Mouse (Mus musculus): ENCODE data around the gene Olfr1338. TPM values are rescaled to one million over a fixed set of nuclear protein-coding genes. Genes with fewer than 3 reads are reported as not detected.

The Olfr1338 gene
- polyA plus RNA-seq, 2 experiments, result not detected

DNA sequence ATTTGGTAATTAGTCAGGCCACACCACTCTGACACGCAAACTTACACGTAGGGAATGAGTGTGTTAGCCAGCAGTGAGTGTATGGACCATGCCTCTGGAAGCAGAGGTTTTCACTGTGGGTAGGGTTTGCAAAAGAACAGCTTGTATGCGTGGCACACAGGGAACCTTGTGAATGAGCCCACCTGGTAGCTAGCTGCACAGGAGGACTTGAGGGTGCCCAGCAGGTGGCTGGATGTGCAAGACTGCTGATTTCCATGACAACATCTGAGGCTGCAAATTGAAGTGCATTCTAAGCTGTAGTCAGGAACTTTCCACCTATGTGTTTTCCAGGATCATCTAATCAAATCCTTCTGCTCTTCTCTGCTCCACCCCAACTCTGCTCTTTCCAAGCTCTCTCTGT is 19.0 kb downstream of the Olfr1338 start:
- H3K4me3 ChIP-seq (replicated peaks; ENCODE audit: low read length), result no peak overlapping the region
- H3K9me3 ChIP-seq (ENCODE audit: control insufficient read depth, low read length), result no peaks in the 10 kb centered on the region
- no peak overlapping the region for H3K4me2 ChIP-seq (replicated peaks; ENCODE audit: low read depth, low read length, severe bottlenecking)
- ATAC-seq (ENCODE audit: low FRiP score, low read depth) (no peak), DNase-seq (ENCODE audit: low spot score) (no peak)
- no peaks in the 10 kb centered on the region for H3K4me1 ChIP-seq (ENCODE audit: control insufficient read depth, insufficient read depth, low read length)
- WGBS, result 66% methylated on average over 3 of the region's 3 CpGs
- H3K27ac ChIP-seq (replicated peaks; ENCODE audit: low read depth, low read length), result no peak overlapping the region
- TF ChIP-seq POLR2A (IDR thresholded peaks at IDR 0.05; ENCODE audit: borderline replicate concordance, extremely low read depth, insufficient read depth, insufficient read length), result no peak
- no peaks in the 10 kb centered on the region; the same call in 1 of the 2 replicates for H3K27me3 ChIP-seq (ENCODE audit: control insufficient read depth, insufficient read depth, low read length)
- H3K9ac ChIP-seq (ENCODE audit: low read depth, low read length, severe bottlenecking), result no peak overlapping the region
- no peaks in the 10 kb centered on the region for H3K36me3 ChIP-seq (ENCODE audit: control insufficient read depth, insufficient read depth, low read length)

DNA sequence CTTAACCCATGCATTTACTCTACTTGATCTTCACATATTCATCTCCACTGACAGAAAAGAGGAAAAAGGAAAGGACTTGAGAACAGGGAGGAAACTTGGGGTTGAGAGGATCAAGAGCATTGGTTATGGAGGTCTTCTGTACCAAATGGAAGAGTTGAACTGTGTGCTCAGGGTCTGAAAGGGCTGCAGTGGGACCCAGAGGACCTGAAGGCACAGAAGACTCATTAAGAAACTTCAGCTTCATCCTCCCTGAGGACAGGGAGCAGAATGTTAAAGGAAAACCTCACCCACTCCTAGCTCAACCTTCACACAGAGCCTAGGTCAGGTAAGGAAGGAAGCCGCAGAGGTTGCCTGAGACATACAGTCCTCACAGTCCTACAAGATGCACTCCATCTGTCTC is 26.7 kb downstream of the Olfr1338 start, which contains the start of gene Olfr1339:
Gene Olfr1339 (plus strand): TSS at position 301 of the 400 bp plus-strand sequence.
- no peaks in the 10 kb centered on the region for H3K27me3 ChIP-seq (ENCODE audit: control insufficient read depth, insufficient read depth, low read length)
- no peaks in the 10 kb centered on the region for H3K36me3 ChIP-seq (ENCODE audit: control insufficient read depth, insufficient read depth, low read length)
- H3K4me3 ChIP-seq (replicated peaks; ENCODE audit: low read length), result no peak within 1 kb of the TSS
- H3K4me2 ChIP-seq (replicated peaks; ENCODE audit: low read depth, low read length, severe bottlenecking), result no peak within 1 kb of the TSS
- H3K27ac ChIP-seq (replicated peaks; ENCODE audit: low read depth, low read length), result no peak within 1 kb of the TSS
- WGBS, result 89% methylated on average over 1 of the region's 1 CpGs
- DNase-seq (ENCODE audit: low spot score) (no peak), ATAC-seq (ENCODE audit: low FRiP score, low read depth) (no peak)
- TF ChIP-seq POLR2A (IDR thresholded peaks at IDR 0.05; ENCODE audit: borderline replicate concordance, extremely low read depth, insufficient read depth, insufficient read length), result no peak
- H3K9me3 ChIP-seq (ENCODE audit: control insufficient read depth, low read length), result no peaks in the 10 kb centered on the region
- no peak within 1 kb of the TSS for H3K9ac ChIP-seq (ENCODE audit: low read depth, low read length, severe bottlenecking)
- H3K4me1 ChIP-seq (ENCODE audit: control insufficient read depth, insufficient read depth, low read length), result no peaks in the 10 kb centered on the region

DNA sequence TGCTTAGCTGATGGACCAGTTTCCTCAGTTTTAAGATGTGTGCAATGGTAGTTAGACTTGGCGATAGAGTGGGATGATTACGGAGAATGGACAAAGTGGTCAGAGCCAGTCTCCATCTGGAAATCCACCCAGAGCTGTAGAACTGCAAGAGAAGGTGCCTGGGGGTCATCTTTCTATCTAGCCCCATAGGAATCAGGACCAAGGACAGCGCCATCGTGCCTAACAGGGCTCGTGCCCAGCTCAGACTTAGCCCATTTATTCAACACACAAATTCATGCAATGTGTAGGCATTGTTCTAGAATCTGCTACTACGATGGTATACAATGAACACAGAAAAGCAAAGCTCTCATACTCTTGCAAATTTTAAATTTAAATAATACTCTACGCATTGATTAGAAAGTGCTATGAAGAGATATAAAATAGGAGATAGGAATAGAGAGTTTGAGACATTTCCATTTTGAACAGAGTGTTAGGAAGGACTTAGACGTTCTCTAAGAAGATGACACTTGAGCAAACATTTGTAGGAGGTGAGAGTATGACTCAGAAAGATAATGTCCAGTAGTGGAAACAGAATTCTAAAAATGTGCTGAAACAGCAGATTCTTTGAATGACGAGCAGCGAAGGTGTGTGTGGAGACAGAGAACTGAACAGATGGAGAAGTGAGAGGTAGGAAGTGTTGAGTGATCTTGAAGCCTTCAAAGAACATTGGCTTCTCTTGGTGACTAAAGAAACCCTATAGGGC is 36.6 kb downstream of the Olfr1338 start:
- Histone ChIP-seq H3K27ac (replicated peaks; ENCODE audit: low read depth, low read length) (no peak overlapping the region), H3K9me3 (ENCODE audit: control insufficient read depth, low read length) (no peaks in the 10 kb centered on the region), H3K27me3 (ENCODE audit: control insufficient read depth, insufficient read depth, low read length) (no peaks in the 10 kb centered on the region), H3K9ac (ENCODE audit: low read depth, low read length, severe bottlenecking) (no peak overlapping the region), H3K4me2 (replicated peaks; ENCODE audit: low read depth, low read length, severe bottlenecking) (no peak overlapping the region), H3K4me1 (ENCODE audit: control insufficient read depth, insufficient read depth, low read length) (no peaks in the 10 kb centered on the region), H3K36me3 (ENCODE audit: control insufficient read depth, insufficient read depth, low read length) (no peaks in the 10 kb centered on the region), H3K4me3 (replicated peaks; ENCODE audit: low read length) (no peak overlapping the region)
- WGBS, result 52% methylated on average over 10 of the region's 10 CpGs
- TF ChIP-seq POLR2A (IDR thresholded peaks at IDR 0.05; ENCODE audit: borderline replicate concordance, extremely low read depth, insufficient read depth, insufficient read length), result no peak
- ATAC-seq (ENCODE audit: low FRiP score, low read depth) (no peak), DNase-seq (ENCODE audit: low spot score) (peak; percentile 28)

DNA sequence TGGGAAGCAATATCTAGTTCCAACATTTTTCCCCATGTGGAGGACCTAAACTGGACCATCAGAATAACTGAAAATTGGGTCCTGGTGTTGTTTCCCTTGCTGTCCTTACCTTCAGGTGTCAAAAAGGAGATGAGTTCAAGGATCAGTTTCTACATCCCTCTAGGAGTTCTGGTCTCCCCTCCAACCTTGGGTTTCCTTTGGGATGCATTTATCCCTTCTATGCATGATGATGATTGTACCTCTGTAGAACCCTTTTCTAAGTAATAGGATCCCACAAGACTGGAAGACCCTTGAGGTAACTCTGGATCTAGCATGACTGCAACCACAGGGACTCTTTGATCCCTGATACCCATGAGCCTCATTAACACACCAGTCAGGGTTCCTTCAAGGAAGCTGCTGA is 38.7 kb downstream of the Olfr1338 start, which contains the start of gene Olfr1340:
Gene Olfr1340 (plus strand): TSS at position 301 of the 400 bp plus-strand sequence.
- no peak within 1 kb of the TSS for H3K4me3 ChIP-seq (replicated peaks; ENCODE audit: low read length)
- no peak within 1 kb of the TSS for H3K4me2 ChIP-seq (replicated peaks; ENCODE audit: low read depth, low read length, severe bottlenecking)
- no peaks in the 10 kb centered on the region for H3K36me3 ChIP-seq (ENCODE audit: control insufficient read depth, insufficient read depth, low read length)
- H3K27ac ChIP-seq (replicated peaks; ENCODE audit: low read depth, low read length), result no peak within 1 kb of the TSS
- DNase-seq (ENCODE audit: low spot score) (no peak), ATAC-seq (ENCODE audit: low FRiP score, low read depth) (no peak)
- H3K27me3 ChIP-seq (ENCODE audit: control insufficient read depth, insufficient read depth, low read length), result no peaks in the 10 kb centered on the region
- no peaks in the 10 kb centered on the region for H3K4me1 ChIP-seq (ENCODE audit: control insufficient read depth, insufficient read depth, low read length)
- no peak for TF ChIP-seq POLR2A (IDR thresholded peaks at IDR 0.05; ENCODE audit: borderline replicate concordance, extremely low read depth, insufficient read depth, insufficient read length)
- H3K9ac ChIP-seq (ENCODE audit: low read depth, low read length, severe bottlenecking), result no peak within 1 kb of the TSS
- no peaks in the 10 kb centered on the region for H3K9me3 ChIP-seq (ENCODE audit: control insufficient read depth, low read length)

DNA sequence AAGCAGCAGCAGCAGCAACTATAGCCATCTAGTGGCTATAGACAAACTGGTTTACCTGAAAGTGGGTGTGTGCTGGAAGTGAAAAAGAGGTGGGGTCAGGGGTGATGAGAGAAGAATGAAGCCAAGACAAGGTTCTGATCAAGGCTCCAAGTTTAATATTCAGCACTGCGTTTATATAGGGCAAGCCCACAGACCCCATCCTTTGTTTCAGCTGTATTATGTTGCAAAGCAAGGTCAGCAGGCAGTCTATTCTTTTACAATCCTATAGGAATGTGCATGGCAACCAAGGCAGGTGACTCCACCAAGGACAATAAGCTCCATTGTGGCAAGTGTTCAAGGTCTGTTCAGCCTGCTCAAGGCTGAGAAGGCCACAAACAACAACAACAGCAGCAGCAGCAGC is 46.9 kb downstream of the Olfr1338 start:
- Histone ChIP-seq H3K4me1 (ENCODE audit: control insufficient read depth, insufficient read depth, low read length) (no peaks in the 10 kb centered on the region), H3K27ac (replicated peaks; ENCODE audit: low read depth, low read length) (no peak overlapping the region), H3K9ac (ENCODE audit: low read depth, low read length, severe bottlenecking) (no peak overlapping the region), H3K27me3 (ENCODE audit: control insufficient read depth, insufficient read depth, low read length) (no peaks in the 10 kb centered on the region), H3K4me2 (replicated peaks; ENCODE audit: low read depth, low read length, severe bottlenecking) (no peak overlapping the region), H3K4me3 (replicated peaks; ENCODE audit: low read length) (no peak overlapping the region), H3K36me3 (ENCODE audit: control insufficient read depth, insufficient read depth, low read length) (no peaks in the 10 kb centered on the region), H3K9me3 (ENCODE audit: control insufficient read depth, low read length) (no peaks in the 10 kb centered on the region)
- WGBS, result 65% methylated on average over 1 of the region's 1 CpGs
- ATAC-seq (ENCODE audit: low FRiP score, low read depth) (no peak), DNase-seq (ENCODE audit: low spot score) (no peak)
- TF ChIP-seq POLR2A (IDR thresholded peaks at IDR 0.05; ENCODE audit: borderline replicate concordance, extremely low read depth, insufficient read depth, insufficient read length), result no peak
